In genomic region chr2:25557964-25558360, GRCm38 (mm10) we compare ENCODE assay signal across 8 mouse cellular contexts. TPM values are rescaled to one million over a fixed set of nuclear protein-coding genes. Genes with fewer than 3 reads are reported as not detected.
DNase-seq lines count a peak whose midpoint lies in the region; ATAC-seq and TF ChIP-seq lines count a peak whose summit lies in the region.

No protein-coding gene starts in this region.

- no peak for TF ChIP-seq POLR2A in cortical plate, adult 2 months (IDR thresholded peaks at IDR 0.05; ENCODE audit: extremely low read depth, insufficient read depth, low read length)

- H3K4me1 ChIP-seq in heart, embryonic 11.5 days (ENCODE audit: control insufficient read depth, insufficient read depth, low read length): peaks cover 8% of the 10 kb centered on the region
- H3K4me1 ChIP-seq in cortical plate, adult 2 months (ENCODE audit: control insufficient read depth, insufficient read depth, low read length): peaks cover 5% of the 10 kb centered on the region; the same call in 1 of the 2 replicates
- peaks cover 22% of the 10 kb centered on the region for H3K4me1 ChIP-seq in intestine, embryonic 16.5 days (ENCODE audit: control insufficient read depth, insufficient read depth, low read length)
- H3K4me1 ChIP-seq in midbrain, embryonic 11.5 days (ENCODE audit: control insufficient read depth, insufficient read depth, low read length): peaks cover 19% of the 10 kb centered on the region

- no peak for TF ChIP-seq CTCF in cortical plate, adult 2 months (IDR thresholded peaks at IDR 0.05; ENCODE audit: extremely low read depth, insufficient read depth, low read length)

- H3K27me3 ChIP-seq in heart, embryonic 11.5 days (ENCODE audit: control insufficient read depth, insufficient read depth, low read length): no peaks in the 10 kb centered on the region
- H3K27me3 ChIP-seq in intestine, embryonic 16.5 days (replicated peaks; ENCODE audit: control insufficient read depth, insufficient read depth, low read length): no peaks in the 10 kb centered on the region
- no peaks in the 10 kb centered on the region for H3K27me3 ChIP-seq in midbrain, embryonic 11.5 days (ENCODE audit: control insufficient read depth, insufficient read depth, low read length)

- whole genome bisulfite sequencing in heart, embryonic 11.5 days (ENCODE audit: insufficient replicate concordance): under 1% methylated on average over 24 of the region's 24 CpGs
- WGBS in intestine, embryonic 16.5 days: under 1% methylated on average over 24 of the region's 24 CpGs
- WGBS in midbrain, embryonic 11.5 days: under 1% methylated on average over 24 of the region's 24 CpGs

- H3K9me3 ChIP-seq in heart, embryonic 11.5 days (replicated peaks; ENCODE audit: control insufficient read depth, low read length): no peaks in the 10 kb centered on the region
- no peaks in the 10 kb centered on the region for H3K9me3 ChIP-seq in intestine, embryonic 16.5 days (ENCODE audit: control insufficient read depth, low read length)
- no peaks in the 10 kb centered on the region for H3K9me3 ChIP-seq in midbrain, embryonic 11.5 days (ENCODE audit: control insufficient read depth, low read length)

- peak overlapping the region; percentile 84 for H3K4me2 ChIP-seq in heart, embryonic 11.5 days
- peak overlapping the region; percentile 92 for H3K4me2 ChIP-seq in intestine, embryonic 16.5 days (ENCODE audit: low read depth, low read length)
- peak overlapping the region; percentile 92 for H3K4me2 ChIP-seq in midbrain, embryonic 11.5 days

- H3K36me3 ChIP-seq in heart, embryonic 11.5 days (ENCODE audit: control insufficient read depth, insufficient read depth, low read length): peaks cover 26% of the 10 kb centered on the region
- peaks cover 8% of the 10 kb centered on the region; the same call in 1 of the 2 replicates for H3K36me3 ChIP-seq in intestine, embryonic 16.5 days (ENCODE audit: control insufficient read depth, insufficient read depth, low read length)
- peaks cover 12% of the 10 kb centered on the region; the same call in 1 of the 2 replicates for H3K36me3 ChIP-seq in midbrain, embryonic 11.5 days (ENCODE audit: control insufficient read depth, insufficient read depth, low read length)

- DNase-seq in heart, adult 11 months: no peak
- DNase-seq in midbrain, embryonic 11.5 days (ENCODE audit: low spot score, missing footprints): no peak
- DNase-seq in adrenal gland, postnatal 36 days: no peak
- DNase-seq in gastrocnemius, postnatal 25 days: no peak
- DNase-seq in left cerebral cortex, adult 8-10 months (ENCODE audit: low spot score in 2 of 2): no peak

- peak overlapping the region; percentile 76 for H3K27ac ChIP-seq in heart, embryonic 11.5 days (ENCODE audit: low read depth, low read length)
- H3K27ac ChIP-seq in cortical plate, adult 2 months (ENCODE audit: insufficient read depth, low read length): peak overlapping the region; percentile 38
- H3K27ac ChIP-seq in intestine, embryonic 16.5 days (ENCODE audit: low read length): peak overlapping the region; percentile 87
- H3K27ac ChIP-seq in midbrain, embryonic 11.5 days (ENCODE audit: low read depth, low read length): no peak overlapping the region; the same call in 1 of the 2 replicates

- ATAC-seq in heart, embryonic 11.5 days (replicated peaks; ENCODE audit: insufficient number of reproducible peaks, low FRiP score, low TSS enrichment): no peak; the same call in 1 of the 2 replicates
- ATAC-seq in intestine, embryonic 16.5 days: peak; percentile 8
- peak; percentile 65 for ATAC-seq in midbrain, embryonic 11.5 days (ENCODE audit: low FRiP score)

- peak overlapping the region; percentile 97 for H3K4me3 ChIP-seq in heart, embryonic 11.5 days (ENCODE audit: low read depth, low read length)
- H3K4me3 ChIP-seq in cortical plate, adult 2 months (ENCODE audit: insufficient read depth, low read length): peak overlapping the region; percentile 94
- H3K4me3 ChIP-seq in intestine, embryonic 16.5 days (ENCODE audit: low read length): peak overlapping the region; percentile 96
- peak overlapping the region; percentile 93 for H3K4me3 ChIP-seq in midbrain, embryonic 11.5 days (ENCODE audit: low read depth, low read length)

- H3K9ac ChIP-seq in heart, embryonic 11.5 days (ENCODE audit: low read depth, low read length): peak overlapping the region; percentile 93
- H3K9ac ChIP-seq in intestine, embryonic 16.5 days (ENCODE audit: low read depth, low read length): peak overlapping the region; percentile 95
- peak overlapping the region; percentile 91 for H3K9ac ChIP-seq in midbrain, embryonic 11.5 days (ENCODE audit: low read length)

RNA-seq across cellular contexts. Expression of gene Edf1, which starts 0.3 kb away (rescaled TPM):
- polyA plus RNA-seq in heart, embryonic 11.5 days (2014; fragmentation: Nextera tagmentation; extraction: Ambion mirVana): 318 and 356 TPM in 2 replicates
- polyA plus RNA-seq in cortical plate, adult 2 months (2012; rRNA removed): 270 and 276 TPM in 2 replicates
- 343 and 364 TPM in 2 replicates for polyA plus RNA-seq in intestine, embryonic 16.5 days (2015; fragmentation: Nextera tagmentation; extraction: Ambion mirVana)
- 385 TPM in 2 replicates for polyA plus RNA-seq in midbrain, embryonic 11.5 days (2014; fragmentation: Nextera tagmentation; extraction: Ambion mirVana)
- total RNA-seq in adrenal gland, postnatal 36 days (2021): 100 to 1,000 TPM; 276 to 288 TPM
- total RNA-seq in gastrocnemius, postnatal 25 days (2021): 100 to 1,000 TPM; 142 to 162 TPM
- 100 to 1,000 TPM; 123 to 209 (median 170) TPM for total RNA-seq in left cerebral cortex, adult 8-10 months (2022)

RNA-seq across cellular contexts. Expression of gene Traf2, which starts 11.2 kb away (rescaled TPM):
- polyA plus RNA-seq in heart, embryonic 11.5 days (2014; fragmentation: Nextera tagmentation; extraction: Ambion mirVana): 20.3 and 21.9 TPM in 2 replicates
- 8.4 and 9.1 TPM in 2 replicates for polyA plus RNA-seq in cortical plate, adult 2 months (2012; rRNA removed)
- 28.4 and 34.1 TPM in 2 replicates for polyA plus RNA-seq in intestine, embryonic 16.5 days (2015; fragmentation: Nextera tagmentation; extraction: Ambion mirVana)
- 29.0 and 31.6 TPM in 2 replicates for polyA plus RNA-seq in midbrain, embryonic 11.5 days (2014; fragmentation: Nextera tagmentation; extraction: Ambion mirVana)
- total RNA-seq in adrenal gland, postnatal 36 days (2021): 10 to 100 TPM; 22.3 to 26.2 TPM
- 10 to 100 TPM; 10.5 to 10.9 TPM for total RNA-seq in gastrocnemius, postnatal 25 days (2021)
- total RNA-seq in left cerebral cortex, adult 8-10 months (2022): 10 to 100 TPM; 10.3 to 11.9 (median 10.4) TPM

RNA-seq across cellular contexts. Expression of gene Mamdc4, which starts 16.7 kb away (rescaled TPM):
- 3.2 and 5.5 TPM in 2 replicates for polyA plus RNA-seq in heart, embryonic 11.5 days (2014; fragmentation: Nextera tagmentation; extraction: Ambion mirVana)
- polyA plus RNA-seq in cortical plate, adult 2 months (2012; rRNA removed): 1.1 and 1.2 TPM in 2 replicates
- 582 and 797 TPM in 2 replicates for polyA plus RNA-seq in intestine, embryonic 16.5 days (2015; fragmentation: Nextera tagmentation; extraction: Ambion mirVana)
- polyA plus RNA-seq in midbrain, embryonic 11.5 days (2014; fragmentation: Nextera tagmentation; extraction: Ambion mirVana): 1.4 and 2.2 TPM in 2 replicates
- total RNA-seq in adrenal gland, postnatal 36 days (2021): 1 to 10 TPM; 1.5 to 3.1 TPM
- total RNA-seq in gastrocnemius, postnatal 25 days (2021): 1 to 10 TPM; 1.7 to 3.2 TPM
- 1 to 10 TPM in 3 of 4 experiments, under 1 TPM in 1; 0.46 to 3.1 (median 1.7) TPM for total RNA-seq in left cerebral cortex, adult 8-10 months (2022)

RNA-seq across cellular contexts. Expression of gene Phpt1, which starts 17.1 kb away (rescaled TPM):
- 167 and 172 TPM in 2 replicates for polyA plus RNA-seq in heart, embryonic 11.5 days (2014; fragmentation: Nextera tagmentation; extraction: Ambion mirVana)
- 123 and 129 TPM in 2 replicates for polyA plus RNA-seq in cortical plate, adult 2 months (2012; rRNA removed)
- polyA plus RNA-seq in intestine, embryonic 16.5 days (2015; fragmentation: Nextera tagmentation; extraction: Ambion mirVana): 145 and 176 TPM in 2 replicates
- polyA plus RNA-seq in midbrain, embryonic 11.5 days (2014; fragmentation: Nextera tagmentation; extraction: Ambion mirVana): 158 and 159 TPM in 2 replicates
- total RNA-seq in adrenal gland, postnatal 36 days (2021): 10 to 100 TPM; 54.3 to 64.6 TPM
- total RNA-seq in gastrocnemius, postnatal 25 days (2021): 10 to 100 TPM; 50.1 to 53.7 TPM
- 10 to 100 TPM; 57.8 to 72.0 (median 64.7) TPM for total RNA-seq in left cerebral cortex, adult 8-10 months (2022)

RNA-seq across cellular contexts. Expression of gene Ajm1, which starts 23.6 kb away (rescaled TPM):
- 0.21 TPM in 1 of 2 replicates, not detected in the other for polyA plus RNA-seq in heart, embryonic 11.5 days (2014; fragmentation: Nextera tagmentation; extraction: Ambion mirVana)
- polyA plus RNA-seq in cortical plate, adult 2 months (2012; rRNA removed): 115 and 125 TPM in 2 replicates
- 0.93 and 1.4 TPM in 2 replicates for polyA plus RNA-seq in intestine, embryonic 16.5 days (2015; fragmentation: Nextera tagmentation; extraction: Ambion mirVana)
- 0.07 and 0.10 TPM in 2 replicates for polyA plus RNA-seq in midbrain, embryonic 11.5 days (2014; fragmentation: Nextera tagmentation; extraction: Ambion mirVana)
- total RNA-seq in adrenal gland, postnatal 36 days (2021): 1 to 10 TPM in 1 of 2 experiments, under 1 TPM in 1; 0.73 to 1.3 TPM
- total RNA-seq in gastrocnemius, postnatal 25 days (2021): not detected
- 10 to 100 TPM; 86.8 to 96.3 (median 92.7) TPM for total RNA-seq in left cerebral cortex, adult 8-10 months (2022)

Comparison
In these comparisons a context has a peak if more than half of its experiments do, and no peak if none do; other contexts are left out.
1. RNA of gene Mamdc4, which starts 16.7 kb away (polyA plus RNA-seq): 582 to 797 TPM in intestine, embryonic 16.5 days; 3.2 to 5.5 TPM in heart, embryonic 11.5 days, 1.4 to 2.2 TPM in midbrain, embryonic 11.5 days and 1.1 to 1.2 TPM in cortical plate, adult 2 months; every median in the first group is over 10 times any median in the second.
2. Peak in every context shown above with its lines, with median percentiles within 50 percentile points of each other: H3K4me2 ChIP-seq, H3K4me3 ChIP-seq and H3K9ac ChIP-seq.